Mouse (Mus musculus) brain, embryonic 14.5 days (tissue): Measurements from ENCODE around the gene Gpr89. TPM values are rescaled to one million over a fixed set of nuclear protein-coding genes. Genes with fewer than 3 reads are reported as not detected.

Experiments used
- DNase-seq: peaks from one replicate; pipeline ENCODE4 v3.0.0-alpha.2; 2011; ENCODE audit warnings: low read depth
- CTCF ChIP-seq: fragments of 200-500 bp; IDR thresholded peaks from 2 replicates; pipeline ENCODE4 v1.5.1; 2012; ENCODE audit warnings: inconsistent platforms, mild to moderate bottlenecking, moderate library complexity, borderline replicate concordance; ENCODE audit not compliant: insufficient read depth, insufficient read length; ENCODE audit errors: extremely low read depth
- POLR2A ChIP-seq: fragments of 200-500 bp; IDR thresholded peaks from 2 replicates; pipeline ENCODE4 v1.6.1; 2012; ENCODE audit warnings: mild to moderate bottlenecking, inconsistent platforms, borderline replicate concordance; ENCODE audit not compliant: poor library complexity, insufficient read depth, insufficient read length, severe bottlenecking; ENCODE audit errors: extremely low read depth
- polyA plus RNA-seq: library from polyadenylated mRNA; depleted of rRNA; stranded (reverse); fragments of >200 nt; gene quantifications from 2 replicates; pipeline ENCODE4 v1.2.3, GENCODE M21; 2012

Gene Gpr89
- polyA plus RNA-seq, 1 experiment = 15.6 TPM

- TF ChIP-seq CTCF (no peak), POLR2A (no peak)
- no peak for DNase-seq
These were observed 66.0 kb downstream of the Gpr89 start for GRCm38 (mm10) chr3:96838996-96839645.

- TF ChIP-seq CTCF (no peak), POLR2A (no peak)
- DNase-seq = no peak
These were observed 68.7 kb downstream of the Gpr89 start for GRCm38 (mm10) chr3:96836414-96836813.

DNA sequence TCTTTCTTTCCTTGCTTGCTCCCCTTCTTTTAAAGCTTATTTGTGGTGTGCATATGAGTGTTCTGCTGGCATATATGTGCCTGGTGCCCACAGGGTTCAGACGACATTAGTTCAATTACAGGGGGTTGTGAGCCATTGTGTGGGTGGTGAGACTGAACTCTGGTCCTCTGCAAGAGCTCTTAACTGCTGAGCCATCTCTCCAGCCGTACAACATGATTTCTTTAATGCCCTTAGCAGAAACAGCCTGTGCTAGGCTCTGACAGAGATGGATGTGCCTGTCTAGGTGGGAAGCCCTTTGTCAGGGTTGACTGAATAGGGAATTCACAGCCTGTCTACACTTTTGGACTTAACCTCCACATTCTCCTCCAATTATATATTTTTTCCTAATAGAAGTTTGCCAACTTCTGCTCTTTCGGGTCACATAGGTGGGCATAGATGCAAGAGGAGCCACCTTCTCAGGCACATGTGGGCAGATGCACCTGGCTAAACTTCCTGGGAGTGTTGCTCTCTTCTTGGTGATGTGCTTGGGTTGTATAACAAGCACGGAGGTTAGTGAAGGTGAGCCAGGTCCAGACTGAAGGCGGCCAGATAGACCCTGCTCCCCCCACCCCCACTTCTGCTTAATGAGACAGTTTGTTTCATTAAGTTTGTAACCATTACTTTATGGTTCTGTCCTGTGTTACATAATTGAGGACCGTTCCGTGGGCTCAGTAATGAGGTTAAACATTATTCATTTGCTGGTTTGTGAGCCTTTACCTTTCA lies 70.4 kb downstream of the Gpr89 start:
- no peak for TF ChIP-seq CTCF
- TF ChIP-seq POLR2A = no peak
- no peak for DNase-seq

DNA sequence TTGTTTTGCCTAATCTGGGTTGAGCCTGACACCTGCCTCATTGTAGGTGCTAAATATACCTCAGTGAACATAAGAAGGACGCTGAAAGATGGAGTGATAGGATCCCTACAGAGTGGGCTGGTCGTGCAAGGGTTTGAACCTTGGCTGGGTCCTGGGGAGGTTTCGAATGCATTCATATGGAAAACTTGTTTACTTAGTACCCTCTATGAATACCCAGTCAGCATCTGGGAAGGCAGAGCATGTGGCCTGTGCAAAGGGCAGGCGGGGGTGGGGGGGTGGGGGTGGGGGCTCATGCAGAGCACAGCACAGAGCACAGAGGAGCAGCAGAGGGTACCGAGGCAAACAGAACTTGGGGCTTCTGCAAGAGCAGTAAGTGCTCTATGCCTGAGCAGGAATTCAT lies 72.2 kb downstream of the Gpr89 start:
- TF ChIP-seq POLR2A = no peak
- no peak for TF ChIP-seq CTCF
- DNase-seq = no peak

DNA sequence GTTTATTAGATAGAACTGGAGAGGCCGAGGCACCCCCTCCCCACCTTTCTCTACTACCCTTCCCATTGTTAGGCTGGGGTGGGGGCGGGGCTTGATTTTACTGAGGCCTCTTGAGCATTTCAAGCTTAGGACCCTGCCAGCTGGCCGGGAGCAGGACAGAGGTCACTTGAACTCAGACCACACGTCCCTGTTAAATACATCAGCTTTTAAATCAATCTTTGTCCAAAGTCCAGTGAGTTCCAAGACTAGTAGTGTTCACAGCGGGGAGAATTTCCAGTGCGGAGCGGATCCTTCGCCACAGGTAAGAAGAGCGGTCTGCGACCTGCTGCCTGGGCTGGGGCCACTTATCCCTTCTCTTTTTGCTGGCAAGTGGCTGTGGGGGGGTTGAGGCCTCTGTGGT lies 75.3 kb downstream of the Gpr89 start:
- TF ChIP-seq POLR2A (no peak), CTCF (no peak)
- no peak for DNase-seq

GRCm38 (mm10) chr3:96828984-96829383 lies 76.2 kb downstream of the Gpr89 start, which contains the start of the genes Pdzk1 and Cd160:
Gene Pdzk1 (plus strand): TSS chr3:96829284.
Gene Cd160 (minus strand): TSS chr3:96829351.
- no peak for TF ChIP-seq POLR2A
- no peak for TF ChIP-seq CTCF
- no peak for DNase-seq

DNA sequence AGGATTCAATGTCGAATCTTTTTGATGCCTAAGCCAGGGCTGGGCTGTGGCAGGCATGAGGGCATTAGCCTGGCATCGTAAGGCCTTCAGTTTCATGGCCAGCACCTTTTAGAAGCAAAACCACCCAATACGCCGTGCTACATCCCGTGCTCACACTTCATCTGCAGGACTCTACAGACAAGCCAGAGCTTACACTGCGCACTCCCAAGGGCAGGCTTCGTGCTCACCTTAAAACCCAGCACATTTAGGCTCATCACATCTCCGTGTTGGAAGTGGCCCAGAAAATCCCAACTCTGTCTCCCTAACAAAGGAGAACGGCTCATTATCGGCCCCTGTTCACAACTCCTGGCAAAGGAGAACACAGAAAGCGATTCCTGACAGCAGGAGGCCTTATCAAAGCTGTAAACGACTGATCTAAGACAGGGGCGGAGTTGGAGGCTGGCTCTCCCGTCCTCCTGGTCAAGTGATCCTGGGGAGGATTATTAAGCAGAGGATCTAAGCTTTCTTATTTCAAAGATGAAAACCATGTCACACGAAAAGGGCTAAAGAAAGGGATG lies 76.8 kb downstream of the Gpr89 start:
- DNase-seq = peak; percentile 82
- TF ChIP-seq CTCF (no peak), POLR2A (no peak)

GRCm38 (mm10) chr3:96825261-96825660 lies 79.9 kb downstream of the Gpr89 start:
- DNase-seq = no peak
- TF ChIP-seq CTCF (no peak), POLR2A (no peak)

DNA sequence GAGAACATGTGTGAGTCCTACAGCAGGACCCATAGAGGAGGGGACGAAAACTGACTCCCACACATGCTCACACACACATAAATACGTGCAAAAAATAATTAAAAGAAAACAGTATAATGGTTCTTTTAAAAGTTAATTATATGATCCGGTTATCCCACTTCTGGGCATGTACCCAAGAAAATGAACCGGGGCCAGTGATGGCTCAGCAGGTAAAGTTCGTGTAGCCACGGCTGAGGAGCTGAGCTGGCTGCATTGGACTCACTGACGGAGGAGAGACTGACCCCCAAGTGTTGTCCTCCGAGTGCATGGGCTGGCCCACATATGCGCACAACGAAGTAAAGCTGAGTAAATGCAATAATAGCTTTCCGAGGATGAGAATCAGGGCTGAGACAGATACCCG lies 80.5 kb downstream of the Gpr89 start:
- no peak for DNase-seq
- TF ChIP-seq CTCF (no peak), POLR2A (no peak)

DNA sequence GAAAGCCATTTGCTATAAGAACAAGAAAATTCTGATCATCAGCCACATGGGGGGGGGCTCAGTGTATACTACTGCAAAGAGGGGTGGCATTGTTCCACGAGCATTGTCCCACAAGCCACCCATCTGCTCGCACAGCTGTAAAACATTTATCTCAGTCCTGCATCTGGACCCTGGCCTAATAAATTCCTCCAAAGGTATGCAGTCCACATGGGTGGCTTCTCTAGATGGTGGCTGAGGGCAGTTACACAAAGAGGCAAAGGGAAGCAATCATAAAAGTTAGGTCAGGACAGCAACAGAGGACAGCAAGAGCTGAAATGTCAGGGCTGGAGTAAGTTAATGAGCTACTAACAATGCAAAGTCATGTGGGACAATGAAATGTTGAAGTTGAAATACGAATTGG lies 81.4 kb downstream of the Gpr89 start:
- TF ChIP-seq CTCF (no peak), POLR2A (no peak)
- no peak for DNase-seq

GRCm38 (mm10) chr3:96821581-96821980 lies 83.6 kb downstream of the Gpr89 start:
- TF ChIP-seq CTCF (no peak), POLR2A (no peak)
- DNase-seq = no peak
